Mouse (Mus musculus): ENCODE measurements at regions not wholly inside any gene's neighbourhood (a gene's known extent, or its start where the extent isn't known, plus 50 kb on each side); places are given as distances from the start of the nearest gene placed in this dataset.

- TF ChIP-seq EP300 (optimal IDR thresholded peaks at IDR 0.05) (no peak), CTCF (IDR thresholded peaks at IDR 0.05; ENCODE audit: low read depth) (no peak)
- WGBS, result 44% methylated on average over 5 of the region's 5 CpGs
Observed at GRCm38 (mm10) chr1:42755958-42756357, 60.4 kb downstream of the Pou3f3 start.

GRCm38 (mm10) chr1:42756497-42756896 lies 60.9 kb downstream of the Pou3f3 start:
- Histone ChIP-seq H3K27me3 (ENCODE audit: control insufficient read depth, insufficient read depth, low read length) (no peaks in the 10 kb centered on the region), H3K4me1 (replicated peaks; ENCODE audit: control insufficient read depth, insufficient read depth) (no peaks in the 10 kb centered on the region), H3K4me2 (replicated peaks; ENCODE audit: low read depth) (no peak overlapping the region), H3K9me3 (ENCODE audit: control insufficient read depth, low read length) (no peaks in the 10 kb centered on the region), H3K9ac (ENCODE audit: low read length) (no peak overlapping the region), H3K4me3 (ENCODE audit: low read depth, low read length) (no peak overlapping the region), H3K36me3 (ENCODE audit: control insufficient read depth, insufficient read depth, low read length) (no peaks in the 10 kb centered on the region), H3K27ac (replicated peaks) (no peak overlapping the region)
- no peak for ATAC-seq (ENCODE audit: low FRiP score, low TSS enrichment)
- DNase-seq (ENCODE audit: low spot score), result no peak
- TF ChIP-seq EP300 (optimal IDR thresholded peaks at IDR 0.05), result no peak
- TF ChIP-seq CTCF (IDR thresholded peaks at IDR 0.05; ENCODE audit: low read depth), result no peak

More at GRCm38 (mm10) chr1:42755958-42756357, 60.4 kb downstream of the Pou3f3 start:
- Histone ChIP-seq H3K4me3 (ENCODE audit: low read depth, low read length) (no peak overlapping the region), H3K27ac (replicated peaks) (no peak overlapping the region), H3K4me2 (replicated peaks; ENCODE audit: low read depth) (no peak overlapping the region), H3K9me3 (ENCODE audit: control insufficient read depth, low read length) (no peaks in the 10 kb centered on the region), H3K27me3 (ENCODE audit: control insufficient read depth, insufficient read depth, low read length) (no peaks in the 10 kb centered on the region), H3K4me1 (replicated peaks; ENCODE audit: control insufficient read depth, insufficient read depth) (no peaks in the 10 kb centered on the region), H3K9ac (ENCODE audit: low read length) (no peak overlapping the region), H3K36me3 (ENCODE audit: control insufficient read depth, insufficient read depth, low read length) (no peaks in the 10 kb centered on the region)
- DNase-seq (ENCODE audit: low spot score), result no peak
- no peak for ATAC-seq (ENCODE audit: low FRiP score, low TSS enrichment)

DNA sequence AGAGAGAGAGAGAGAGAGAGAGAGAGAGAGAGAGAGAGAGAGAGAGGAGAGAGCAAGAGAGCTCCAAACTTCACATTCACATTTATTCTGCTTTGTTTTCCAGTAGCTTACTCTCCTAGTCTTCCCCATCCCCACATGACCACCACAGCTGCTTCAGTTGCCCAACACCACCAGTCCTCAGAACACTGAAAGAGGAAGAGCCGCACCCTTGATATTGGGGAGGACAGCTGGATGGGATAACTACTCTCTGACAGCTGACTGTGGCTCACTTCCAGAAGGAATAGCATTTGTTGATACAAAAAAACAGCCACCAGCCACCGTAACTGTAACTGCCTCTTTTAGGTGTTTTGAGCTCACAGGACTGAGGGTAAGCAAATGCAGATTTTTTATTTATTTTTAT lies 67.9 kb downstream of the Pou3f3 start:
- Histone ChIP-seq H3K9ac (ENCODE audit: low read length) (no peak overlapping the region), H3K36me3 (ENCODE audit: control insufficient read depth, insufficient read depth, low read length) (no peaks in the 10 kb centered on the region), H3K9me3 (ENCODE audit: control insufficient read depth, low read length) (no peaks in the 10 kb centered on the region), H3K4me1 (replicated peaks; ENCODE audit: control insufficient read depth, insufficient read depth) (no peaks in the 10 kb centered on the region), H3K27me3 (ENCODE audit: control insufficient read depth, insufficient read depth, low read length) (no peaks in the 10 kb centered on the region), H3K4me3 (ENCODE audit: low read depth, low read length) (no peak overlapping the region), H3K27ac (replicated peaks) (no peak overlapping the region), H3K4me2 (replicated peaks; ENCODE audit: low read depth) (no peak overlapping the region)
- DNase-seq (ENCODE audit: low spot score), result no peak
- no peak for ATAC-seq (ENCODE audit: low FRiP score, low TSS enrichment)
- 48% methylated on average over 2 of the region's 2 CpGs for WGBS
- TF ChIP-seq EP300 (optimal IDR thresholded peaks at IDR 0.05), result no peak
- TF ChIP-seq CTCF (IDR thresholded peaks at IDR 0.05; ENCODE audit: low read depth), result no peak

GRCm38 (mm10) chr1:42764048-42764447 lies 68.5 kb downstream of the Pou3f3 start:
- Histone ChIP-seq H3K4me1 (replicated peaks; ENCODE audit: control insufficient read depth, insufficient read depth) (no peaks in the 10 kb centered on the region), H3K9ac (ENCODE audit: low read length) (no peak overlapping the region), H3K27ac (replicated peaks) (no peak overlapping the region), H3K36me3 (ENCODE audit: control insufficient read depth, insufficient read depth, low read length) (no peaks in the 10 kb centered on the region), H3K9me3 (ENCODE audit: control insufficient read depth, low read length) (no peaks in the 10 kb centered on the region), H3K4me3 (ENCODE audit: low read depth, low read length) (no peak overlapping the region), H3K27me3 (ENCODE audit: control insufficient read depth, insufficient read depth, low read length) (no peaks in the 10 kb centered on the region), H3K4me2 (replicated peaks; ENCODE audit: low read depth) (no peak overlapping the region)
- TF ChIP-seq CTCF (IDR thresholded peaks at IDR 0.05; ENCODE audit: low read depth) (no peak), EP300 (optimal IDR thresholded peaks at IDR 0.05) (no peak)
- 49% methylated on average over 2 of the region's 2 CpGs for WGBS
- ATAC-seq (ENCODE audit: low FRiP score, low TSS enrichment) (no peak), DNase-seq (ENCODE audit: low spot score) (no peak)

DNA sequence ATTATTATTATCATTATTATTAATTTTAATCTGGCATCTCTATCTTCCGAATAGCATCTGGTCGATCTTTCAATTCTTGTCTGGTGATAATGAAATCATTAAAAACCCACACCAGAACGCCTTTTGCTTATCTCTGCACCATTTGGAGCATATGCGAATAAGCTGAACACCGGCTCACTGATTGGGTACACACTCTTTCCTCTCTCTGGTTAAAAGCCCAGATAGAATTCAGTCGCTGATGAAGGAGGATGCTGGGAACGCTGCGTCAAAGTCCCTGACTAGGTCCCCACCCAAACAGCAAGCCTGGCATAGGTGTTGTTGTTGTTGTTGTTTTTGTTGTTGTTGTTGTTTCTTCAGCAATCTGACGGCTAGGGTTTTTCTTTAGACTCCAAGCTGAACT lies 74.5 kb downstream of the Pou3f3 start:
- WGBS, result 79% methylated on average over 9 of the region's 9 CpGs
- Histone ChIP-seq H3K27me3 (ENCODE audit: control insufficient read depth, insufficient read depth, low read length) (no peaks in the 10 kb centered on the region), H3K4me3 (ENCODE audit: low read depth, low read length) (no peak overlapping the region), H3K4me1 (replicated peaks; ENCODE audit: control insufficient read depth, insufficient read depth) (no peaks in the 10 kb centered on the region), H3K9ac (ENCODE audit: low read length) (no peak overlapping the region), H3K36me3 (ENCODE audit: control insufficient read depth, insufficient read depth, low read length) (no peaks in the 10 kb centered on the region), H3K9me3 (ENCODE audit: control insufficient read depth, low read length) (no peaks in the 10 kb centered on the region), H3K27ac (replicated peaks) (no peak overlapping the region), H3K4me2 (replicated peaks; ENCODE audit: low read depth) (no peak overlapping the region)
- DNase-seq (ENCODE audit: low spot score) (no peak), ATAC-seq (ENCODE audit: low FRiP score, low TSS enrichment) (no peak)
- TF ChIP-seq EP300 (optimal IDR thresholded peaks at IDR 0.05), result no peak
- TF ChIP-seq CTCF (IDR thresholded peaks at IDR 0.05; ENCODE audit: low read depth), result no peak

GRCm38 (mm10) chr1:42772000-42772399 lies 76.4 kb downstream of the Pou3f3 start:
- Histone ChIP-seq H3K9me3 (ENCODE audit: control insufficient read depth, low read length) (no peaks in the 10 kb centered on the region), H3K9ac (ENCODE audit: low read length) (no peak overlapping the region), H3K27ac (replicated peaks) (no peak overlapping the region), H3K4me3 (ENCODE audit: low read depth, low read length) (no peak overlapping the region), H3K4me2 (replicated peaks; ENCODE audit: low read depth) (no peak overlapping the region), H3K27me3 (ENCODE audit: control insufficient read depth, insufficient read depth, low read length) (no peaks in the 10 kb centered on the region), H3K36me3 (ENCODE audit: control insufficient read depth, insufficient read depth, low read length) (no peaks in the 10 kb centered on the region), H3K4me1 (replicated peaks; ENCODE audit: control insufficient read depth, insufficient read depth) (no peaks in the 10 kb centered on the region)
- no peak for DNase-seq (ENCODE audit: low spot score)
- 26% methylated on average over 6 of the region's 6 CpGs for WGBS
- TF ChIP-seq EP300 (optimal IDR thresholded peaks at IDR 0.05), result no peak
- TF ChIP-seq CTCF (IDR thresholded peaks at IDR 0.05; ENCODE audit: low read depth), result no peak
- no peak for ATAC-seq (ENCODE audit: low FRiP score, low TSS enrichment)
